Mouse (Mus musculus): ENCODE measurements at regions not wholly inside any gene's neighbourhood (a gene's known extent, or its start where the extent isn't known, plus 50 kb on each side); places are given as distances from the start of the nearest gene placed in this dataset.

GRCm38 (mm10) chr4:53292606-53293005 is 132.9 kb upstream of the Abca1 start:
- Histone ChIP-seq H3K4me3 (no peak overlapping the region), H3K79me2 (replicated peaks; ENCODE audit: control insufficient read depth, insufficient read depth, low read length) (no peaks in the 10 kb centered on the region), H3K36me3 (ENCODE audit: control insufficient read depth, insufficient read depth, low read length) (no peaks in the 10 kb centered on the region), H3K27me3 (ENCODE audit: control insufficient read depth, insufficient read depth, low read length) (no peaks in the 10 kb centered on the region), H3K4me1 (ENCODE audit: control insufficient read depth, insufficient read depth, low read length) (no peaks in the 10 kb centered on the region), H3K27ac (no peak overlapping the region), H3K9ac (ENCODE audit: low read depth, low read length) (no peak overlapping the region)
- TF ChIP-seq EP300 (IDR thresholded peaks at IDR 0.05; ENCODE audit: insufficient read depth, low read depth, low read length), result no peak
- TF ChIP-seq CTCF (IDR thresholded peaks at IDR 0.05), result no peak
- TF ChIP-seq POLR2A (IDR thresholded peaks at IDR 0.05; ENCODE audit: insufficient read depth, low read depth, low read length), result no peak
- intact Hi-C loops (cut with DNase I), result no loop called here
- 92% methylated on average over 3 of the region's 3 CpGs for WGBS
- no peak for DNase-seq

GRCm38 (mm10) chr4:53277741-53278525 is 118.2 kb upstream of the Abca1 start:
- peak in 1 of 2 experiments; percentile 32 for DNase-seq
- Histone ChIP-seq H3K79me2 (replicated peaks; ENCODE audit: control insufficient read depth, insufficient read depth, low read length) (no peaks in the 10 kb centered on the region), H3K9ac (ENCODE audit: low read depth, low read length) (no peak overlapping the region), H3K27ac (no peak overlapping the region), H3K27me3 (ENCODE audit: control insufficient read depth, insufficient read depth, low read length) (no peaks in the 10 kb centered on the region), H3K4me1 (ENCODE audit: control insufficient read depth, insufficient read depth, low read length) (no peaks in the 10 kb centered on the region), H3K36me3 (ENCODE audit: control insufficient read depth, insufficient read depth, low read length) (no peaks in the 10 kb centered on the region), H3K4me3 (no peak overlapping the region)
- intact Hi-C loops (cut with DNase I), result no loop called here
- WGBS, result 50% methylated on average over 12 of the region's 12 CpGs
- TF ChIP-seq CTCF (IDR thresholded peaks at IDR 0.05) (no peak), EP300 (IDR thresholded peaks at IDR 0.05; ENCODE audit: insufficient read depth, low read depth, low read length) (no peak), POLR2A (IDR thresholded peaks at IDR 0.05; ENCODE audit: insufficient read depth, low read depth, low read length) (no peak)

- Histone ChIP-seq H3K4me3 (no peak overlapping the region), H3K27me3 (ENCODE audit: control insufficient read depth, insufficient read depth, low read length) (no peaks in the 10 kb centered on the region), H3K27ac (no peak overlapping the region), H3K79me2 (replicated peaks; ENCODE audit: control insufficient read depth, insufficient read depth, low read length) (no peaks in the 10 kb centered on the region), H3K9ac (ENCODE audit: low read depth, low read length) (no peak overlapping the region), H3K4me1 (ENCODE audit: control insufficient read depth, insufficient read depth, low read length) (no peaks in the 10 kb centered on the region), H3K36me3 (ENCODE audit: control insufficient read depth, insufficient read depth, low read length) (no peaks in the 10 kb centered on the region)
- no peak for DNase-seq
- intact Hi-C loops (cut with DNase I), result no loop called here
- WGBS, result 89% methylated on average over 10 of the region's 10 CpGs
- TF ChIP-seq POLR2A (IDR thresholded peaks at IDR 0.05; ENCODE audit: insufficient read depth, low read depth, low read length) (no peak), CTCF (IDR thresholded peaks at IDR 0.05) (no peak), EP300 (IDR thresholded peaks at IDR 0.05; ENCODE audit: insufficient read depth, low read depth, low read length) (no peak)
Measured at GRCm38 (mm10) chr4:53270433-53270832, 110.7 kb upstream of the Abca1 start.

GRCm38 (mm10) chr4:53269999-53270398 is 110.3 kb upstream of the Abca1 start:
- H3K36me3 ChIP-seq (ENCODE audit: control insufficient read depth, insufficient read depth, low read length), result no peaks in the 10 kb centered on the region
- no peak for TF ChIP-seq POLR2A (IDR thresholded peaks at IDR 0.05; ENCODE audit: insufficient read depth, low read depth, low read length)
- no peak for TF ChIP-seq EP300 (IDR thresholded peaks at IDR 0.05; ENCODE audit: insufficient read depth, low read depth, low read length)
- no peak for TF ChIP-seq CTCF (IDR thresholded peaks at IDR 0.05)
- H3K4me1 ChIP-seq (ENCODE audit: control insufficient read depth, insufficient read depth, low read length), result no peaks in the 10 kb centered on the region
- 58% methylated on average over 5 of the region's 5 CpGs for WGBS
- no peak overlapping the region for H3K9ac ChIP-seq (ENCODE audit: low read depth, low read length)
- no peaks in the 10 kb centered on the region for H3K79me2 ChIP-seq (replicated peaks; ENCODE audit: control insufficient read depth, insufficient read depth, low read length)
- DNase-seq, result peak in 1 of 2 experiments; percentile 47
- H3K27ac ChIP-seq, result no peak overlapping the region
- H3K27me3 ChIP-seq (ENCODE audit: control insufficient read depth, insufficient read depth, low read length), result no peaks in the 10 kb centered on the region
- intact Hi-C loops (cut with DNase I), result loop anchor here (5.0 kb wide), 1 partner anchor 82 kb away; no protein-coding TSS in a partner anchor
- H3K4me3 ChIP-seq, result no peak overlapping the region

- H3K27ac ChIP-seq, result no peak overlapping the region
- no peak overlapping the region for H3K9ac ChIP-seq (ENCODE audit: low read depth, low read length)
- H3K27me3 ChIP-seq (ENCODE audit: control insufficient read depth, insufficient read depth, low read length), result no peaks in the 10 kb centered on the region
- DNase-seq, result no peak
- intact Hi-C loops (cut with DNase I), result loop anchor here (5.0 kb wide), 1 partner anchor 83 kb away; no protein-coding TSS in a partner anchor
- no peaks in the 10 kb centered on the region for H3K79me2 ChIP-seq (replicated peaks; ENCODE audit: control insufficient read depth, insufficient read depth, low read length)
- no peak overlapping the region for H3K4me3 ChIP-seq
- no peaks in the 10 kb centered on the region for H3K4me1 ChIP-seq (ENCODE audit: control insufficient read depth, insufficient read depth, low read length)
- 91% methylated on average over 5 of the region's 5 CpGs for WGBS
- TF ChIP-seq EP300 (IDR thresholded peaks at IDR 0.05; ENCODE audit: insufficient read depth, low read depth, low read length) (no peak), POLR2A (IDR thresholded peaks at IDR 0.05; ENCODE audit: insufficient read depth, low read depth, low read length) (no peak), CTCF (IDR thresholded peaks at IDR 0.05) (no peak)
- H3K36me3 ChIP-seq (ENCODE audit: control insufficient read depth, insufficient read depth, low read length), result peaks cover 3% of the 10 kb centered on the region; the same call in 1 of the 2 replicates
Measured at GRCm38 (mm10) chr4:53269251-53269842, 109.7 kb upstream of the Abca1 start.

- H3K27ac ChIP-seq, result no peak overlapping the region
- TF ChIP-seq CTCF (IDR thresholded peaks at IDR 0.05) (no peak), EP300 (IDR thresholded peaks at IDR 0.05; ENCODE audit: insufficient read depth, low read depth, low read length) (no peak), POLR2A (IDR thresholded peaks at IDR 0.05; ENCODE audit: insufficient read depth, low read depth, low read length) (no peak)
- no peak overlapping the region for H3K4me3 ChIP-seq
- H3K36me3 ChIP-seq (ENCODE audit: control insufficient read depth, insufficient read depth, low read length), result peaks cover 4% of the 10 kb centered on the region; the same call in 1 of the 2 replicates
- H3K9ac ChIP-seq (ENCODE audit: low read depth, low read length), result no peak overlapping the region
- WGBS, result 88% methylated on average over 5 of the region's 5 CpGs
- H3K4me1 ChIP-seq (ENCODE audit: control insufficient read depth, insufficient read depth, low read length), result peaks cover 6% of the 10 kb centered on the region
- intact Hi-C loops (cut with DNase I), result loop anchor here (2.0 to 5.0 kb wide), 4 partner anchors 72 to 148 kb away; partner anchors contain the start of gene Abca1
- no peaks in the 10 kb centered on the region for H3K27me3 ChIP-seq (ENCODE audit: control insufficient read depth, insufficient read depth, low read length)
- peak in 1 of 2 experiments; percentile 15 for DNase-seq
- no peaks in the 10 kb centered on the region for H3K79me2 ChIP-seq (replicated peaks; ENCODE audit: control insufficient read depth, insufficient read depth, low read length)
Measured at GRCm38 (mm10) chr4:53264901-53265300, 105.2 kb upstream of the Abca1 start.

Data from heart, adult 2 months (tissue).